Mouse (Mus musculus) G1E (cell line): Measurements from ENCODE around the gene 4933402D24Rik.

ENCODE experiments used
- CTCF ChIP-seq: IDR thresholded peaks from 2 replicates; pipeline ENCODE4 v1.5.1; 2012; ENCODE audit warnings: low read depth, low read length, inconsistent platforms, mixed read lengths
- GATA1 ChIP-seq: IDR thresholded peaks from 2 replicates; pipeline ENCODE4 v1.6.1; 2012; ENCODE audit warnings: borderline replicate concordance, low read length, inconsistent platforms, mixed read lengths

DNA sequence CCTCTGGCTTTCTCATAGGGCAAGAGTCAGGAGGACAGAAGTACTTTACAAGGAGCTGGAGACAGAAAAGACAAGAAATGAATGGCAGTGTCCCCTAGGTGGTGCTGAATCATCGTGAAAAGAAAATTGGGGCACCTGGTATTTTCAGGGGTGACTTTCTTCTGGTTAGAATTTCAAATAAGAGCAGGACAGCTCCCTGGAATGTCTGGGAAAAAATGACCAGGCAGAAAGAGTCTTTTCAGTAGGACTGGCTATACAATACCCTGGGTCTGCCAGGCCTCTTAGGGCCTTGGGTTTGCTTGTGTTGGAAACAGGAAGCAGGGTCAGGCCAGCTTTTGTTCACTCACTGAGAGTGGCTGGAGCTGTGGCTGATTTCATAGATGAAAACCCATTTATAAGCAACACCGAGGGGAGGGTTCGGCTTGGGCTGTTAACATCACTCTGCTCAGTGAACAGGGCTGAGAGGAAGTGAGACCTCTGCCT is 5.8 kb downstream of the 4933402D24Rik start:
- TF ChIP-seq CTCF (no peak), GATA1 (no peak)
